Mouse (Mus musculus) kidney, postnatal 0 days (tissue): ENCODE measurements around the gene Tet3. TPM values are rescaled to one million over a fixed set of nuclear protein-coding genes. Genes with fewer than 3 reads are reported as not detected.
A peak's percentile ranks its signal among the peaks of the same experiment; 100 is the strongest.

ENCODE experiments used
- ATAC-seq: fragments of 200-750 bp; cut with Nextera tagmentation; replicated peaks from 2 replicates; pipeline ENCODE4 v1.8.0; 2017; ENCODE audit warnings: low read depth, moderate number of reproducible peaks, moderate TSS enrichment, moderate library complexity; ENCODE audit not compliant: low FRiP score
- DNase-seq: peaks from one replicate; pipeline ENCODE4 v3.0.0-alpha.2; 2016; ENCODE audit warnings: low spot score
- H3K27ac ChIP-seq: fragments of 300-500 bp; sonication (generic); 2 replicates; pipeline ENCODE4 v1.5.1; 2014; ENCODE audit warnings: mild to moderate bottlenecking
- H3K27me3 ChIP-seq: fragments of 300-500 bp; sonication (generic); 2 replicates; pipeline ENCODE4 v1.6.1; 2014; ENCODE audit warnings: low read length, mixed read lengths; ENCODE audit not compliant: insufficient read depth
- H3K36me3 ChIP-seq: fragments of 300-500 bp; sonication (generic); 2 replicates; pipeline ENCODE4 v1.6.1; 2014; ENCODE audit warnings: low read length, mixed read lengths; ENCODE audit not compliant: insufficient read depth
- H3K4me1 ChIP-seq: fragments of 300-500 bp; sonication (generic); replicated peaks from 2 replicates; pipeline ENCODE4 v1.6.1; 2014; ENCODE audit warnings: antibody characterized with exemption, low read length, mixed read lengths; ENCODE audit not compliant: insufficient read depth
- H3K4me2 ChIP-seq: fragments of 300-500 bp; sonication (generic); 2 replicates; pipeline ENCODE4 v1.6.1; 2014; ENCODE audit warnings: mild to moderate bottlenecking, low read length, moderate library complexity, mixed read lengths
- H3K4me3 ChIP-seq: fragments of 300-500 bp; sonication (generic); replicated peaks from 2 replicates; pipeline ENCODE4 v1.5.1; 2014; ENCODE audit warnings: low read depth, low read length
- H3K9ac ChIP-seq: fragments of 300-500 bp; sonication (generic); 2 replicates; pipeline ENCODE4 v1.6.1; 2014; ENCODE audit warnings: low read depth, low read length
- H3K9me3 ChIP-seq: fragments of 300-500 bp; sonication (generic); replicated peaks from 2 replicates; pipeline ENCODE4 v1.6.1; 2016; ENCODE audit warnings: low read length, inconsistent platforms, mixed read lengths
- CTCF ChIP-seq: IDR thresholded peaks from 2 replicates; pipeline ENCODE4 v1.5.1; 2016; ENCODE audit warnings: antibody characterized with exemption, low read depth, mild to moderate bottlenecking, moderate library complexity
- WGBS: fragments of 180-500 bp; shearing (Covaris S2); extraction: QIAGEN DNeasy Blood & Tissue Kit; methylation state at CpG from one replicate; pipeline ENCODE4 v1.1.7; 2014; 5-methylcytosine and 5-hydroxymethylcytosine counted together
- polyA plus RNA-seq: library from polyadenylated mRNA; unstranded; fragments of >200 nt; fragmentation: Nextera tagmentation; extraction: Ambion mirVana; gene quantifications from 2 replicates; pipeline ENCODE4 v1.2.1, GENCODE M21; 2015

The Tet3 gene
- polyA plus RNA-seq, 1 experiment from 2014 or later = 32.3 TPM

DNA sequence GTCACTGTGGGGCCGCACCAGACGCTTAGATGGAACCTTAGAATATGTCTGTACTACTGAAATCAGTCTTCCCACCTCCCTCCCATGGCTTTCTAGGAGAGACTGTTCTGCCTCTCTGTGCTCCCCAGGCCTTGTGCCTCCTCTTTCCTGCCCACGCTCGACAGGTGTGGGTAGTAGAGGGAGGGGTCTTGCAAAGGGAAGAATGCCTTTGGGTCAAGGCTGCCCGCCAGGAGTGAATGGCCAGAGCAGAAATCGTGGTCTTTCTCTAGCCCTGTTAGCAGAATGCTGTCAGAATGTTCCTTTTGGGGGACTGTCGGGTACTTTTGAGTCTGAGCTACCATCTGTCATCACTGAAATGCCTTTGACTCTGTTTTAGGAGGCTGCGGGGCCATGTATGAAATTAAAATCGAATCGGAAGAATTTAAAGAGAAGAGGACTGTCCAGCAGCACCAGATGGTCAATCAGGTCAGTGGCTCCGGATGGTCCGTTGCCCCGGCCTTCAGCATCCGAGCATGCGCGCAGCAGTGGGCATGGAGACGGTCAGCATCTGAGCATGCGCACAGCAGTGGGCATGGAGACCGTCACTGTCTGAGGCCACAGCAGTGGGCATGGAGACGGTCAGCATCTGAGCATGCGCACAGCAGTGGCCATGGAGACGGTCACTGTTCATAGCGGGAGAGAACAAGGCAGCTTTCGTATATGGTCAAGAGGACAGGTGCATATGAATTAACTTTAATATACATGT is 106.0 kb downstream of the Tet3 start:
- no peak overlapping the region for H3K4me2 ChIP-seq
- 91% methylated on average over 24 of the region's 24 CpGs for WGBS

GRCm38 (mm10) chr6:83351490-83352160 is 107.3 kb downstream of the Tet3 start:
- DNase-seq = no peak
- H3K4me2 ChIP-seq = no peak overlapping the region
- 80% methylated on average over 7 of the region's 7 CpGs for WGBS
- H3K36me3 ChIP-seq = peaks cover 16% of the 10 kb centered on the region
- peaks cover 6% of the 10 kb centered on the region for H3K4me1 ChIP-seq
- H3K27ac ChIP-seq = no peak overlapping the region
- no peak overlapping the region for H3K4me3 ChIP-seq
- ATAC-seq = no peak
- H3K27me3 ChIP-seq = no peaks in the 10 kb centered on the region
- TF ChIP-seq CTCF = no peak
- no peaks in the 10 kb centered on the region for H3K9me3 ChIP-seq
- no peak overlapping the region for H3K9ac ChIP-seq

More for the DNA sequence above, 106.0 kb downstream of the Tet3 start:
- Histone ChIP-seq H3K9ac (no peak overlapping the region), H3K27me3 (no peaks in the 10 kb centered on the region), H3K9me3 (no peaks in the 10 kb centered on the region), H3K27ac (no peak overlapping the region), H3K4me3 (no peak overlapping the region), H3K4me1 (peaks cover 6% of the 10 kb centered on the region), H3K36me3 (peaks cover 16% of the 10 kb centered on the region)
- no peak for TF ChIP-seq CTCF
- ATAC-seq (no peak), DNase-seq (no peak)

GRCm38 (mm10) chr6:83350851-83351405 is 108.0 kb downstream of the Tet3 start:
- Histone ChIP-seq H3K9me3 (no peaks in the 10 kb centered on the region), H3K9ac (no peak overlapping the region), H3K27ac (no peak overlapping the region), H3K4me1 (peaks cover 6% of the 10 kb centered on the region), H3K4me2 (no peak overlapping the region), H3K4me3 (no peak overlapping the region), H3K27me3 (no peaks in the 10 kb centered on the region), H3K36me3 (peaks cover 16% of the 10 kb centered on the region)
- no peak for DNase-seq
- no peak for TF ChIP-seq CTCF
- 92% methylated on average over 16 of the region's 16 CpGs for WGBS
- ATAC-seq = no peak

GRCm38 (mm10) chr6:83350172-83350571 is 108.7 kb downstream of the Tet3 start:
- Histone ChIP-seq H3K27ac (no peak overlapping the region), H3K27me3 (no peaks in the 10 kb centered on the region), H3K9me3 (no peaks in the 10 kb centered on the region), H3K36me3 (peaks cover 11% of the 10 kb centered on the region), H3K4me1 (peaks cover 6% of the 10 kb centered on the region), H3K9ac (peak overlapping the region; percentile 88), H3K4me2 (peak overlapping the region; percentile 88), H3K4me3 (peak overlapping the region; percentile 92)
- 77% methylated on average over 7 of the region's 7 CpGs for WGBS
- DNase-seq (no peak), ATAC-seq (no peak)
- no peak for TF ChIP-seq CTCF

DNA sequence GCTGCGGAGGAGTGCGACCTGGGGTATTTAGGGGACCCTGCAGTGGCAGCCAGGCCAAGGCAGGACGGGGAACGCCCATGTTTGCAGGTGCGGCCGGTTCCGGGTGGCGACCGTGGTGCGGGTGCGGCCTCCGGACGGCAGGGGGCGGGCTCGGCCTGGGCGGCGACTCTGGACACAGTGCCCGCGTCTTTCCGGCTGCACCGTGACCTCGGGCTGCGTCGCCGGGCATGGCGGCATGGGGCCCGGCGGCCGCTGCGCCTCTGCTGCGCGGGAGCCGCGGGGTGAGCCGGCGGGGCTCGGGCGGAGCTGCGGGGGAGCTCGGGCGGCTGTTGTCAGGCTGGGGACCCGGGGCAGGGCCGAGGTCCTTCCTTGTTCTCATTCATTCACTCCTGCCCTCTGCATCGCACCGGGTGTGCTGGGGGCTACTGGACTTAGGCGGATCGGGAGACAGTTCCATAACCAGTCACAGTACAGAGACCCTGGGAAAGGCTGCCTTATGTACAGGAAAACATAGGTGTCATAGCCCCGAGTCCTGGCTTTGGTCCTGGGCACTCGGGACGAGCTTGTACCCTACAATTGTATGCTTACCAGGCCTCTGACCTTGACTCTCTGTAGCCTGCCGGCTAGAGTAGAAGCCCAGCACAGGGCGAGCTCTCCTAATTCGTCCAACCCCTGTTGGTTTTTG is 109.5 kb downstream of the Tet3 start:
- H3K36me3 ChIP-seq = peaks cover 11% of the 10 kb centered on the region

DNA sequence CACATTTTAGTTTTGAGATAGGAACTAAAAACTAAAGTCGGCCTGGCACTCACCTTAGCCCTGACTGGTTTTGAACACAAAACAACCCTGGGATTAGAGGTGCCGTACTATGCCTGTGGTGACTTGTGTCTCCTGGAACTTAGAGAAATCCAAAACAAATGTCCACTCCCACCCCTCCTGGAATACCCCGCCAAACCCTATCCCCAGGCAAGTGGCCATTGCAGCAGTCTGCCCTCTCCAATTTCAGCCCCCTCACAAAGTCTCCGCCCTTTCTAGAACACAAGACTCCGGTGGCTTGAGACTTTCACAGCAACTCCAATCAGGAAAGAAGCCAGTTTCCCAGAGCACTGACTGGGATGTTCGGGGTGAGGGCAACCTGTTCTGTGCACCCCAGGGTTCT is 110.0 kb downstream of the Tet3 start, which contains the start of gene Bola3:
Gene Bola3, plus strand, starts transcription at position 275 of the 400 bp plus-strand sequence.
- H3K27ac ChIP-seq = no peak within 1 kb of the TSS; the same call in 1 of the 2 replicates
- peak; percentile 59 for ATAC-seq
- WGBS = 29% methylated on average over 6 of the region's 6 CpGs

More for the DNA sequence above, 109.5 kb downstream of the Tet3 start:
- Histone ChIP-seq H3K27ac (no peak overlapping the region; the same call in 1 of the 2 replicates), H3K4me3 (peak overlapping the region; percentile 92), H3K9ac (peak overlapping the region; percentile 88), H3K4me1 (peaks cover 6% of the 10 kb centered on the region), H3K27me3 (no peaks in the 10 kb centered on the region), H3K4me2 (peak overlapping the region; percentile 88), H3K9me3 (no peaks in the 10 kb centered on the region)
- ATAC-seq (peak; percentile 95), DNase-seq (peak; percentile 83)
- peak; percentile 83 for TF ChIP-seq CTCF
- under 1% methylated on average over 53 of the region's 53 CpGs for WGBS

More for the DNA sequence above, 110.0 kb downstream of the Tet3 start, which contains the start of gene Bola3:
- Histone ChIP-seq H3K9ac (peak within 1 kb of the TSS; percentile 88), H3K4me1 (peaks cover 6% of the 10 kb centered on the region), H3K4me3 (peak within 1 kb of the TSS; percentile 92), H3K27me3 (no peaks in the 10 kb centered on the region), H3K36me3 (peaks cover 6% of the 10 kb centered on the region; the same call in 1 of the 2 replicates), H3K9me3 (no peaks in the 10 kb centered on the region), H3K4me2 (peak within 1 kb of the TSS; percentile 88)
- DNase-seq = peak; percentile 54
- TF ChIP-seq CTCF = no peak
